Mouse (Mus musculus) cerebellum, adult 2 months (tissue): Measurements from ENCODE around the gene Lrrc29.

Experiments
- CTCF ChIP-seq: fragments of 200-500 bp; IDR thresholded peaks from 2 replicates; pipeline ENCODE4 v1.5.1; 2011; ENCODE audit warnings: low read depth, mild to moderate bottlenecking, control low read depth, low read length, moderate library complexity, borderline replicate concordance; ENCODE audit not compliant: insufficient read depth
- POLR2A ChIP-seq: fragments of 200-500 bp; IDR thresholded peaks from 2 replicates; pipeline ENCODE4 v1.6.1; 2011; ENCODE audit warnings: low read length, control low read depth, borderline replicate concordance; ENCODE audit not compliant: insufficient read depth

GRCm38 (mm10) chr8:105372473-105372872 is 46.4 kb upstream of the Lrrc29 start:
- no peak for TF ChIP-seq CTCF
- TF ChIP-seq POLR2A = no peak
